ENCODE assay signal across 8 mouse cellular contexts in the genomic region with DNA sequence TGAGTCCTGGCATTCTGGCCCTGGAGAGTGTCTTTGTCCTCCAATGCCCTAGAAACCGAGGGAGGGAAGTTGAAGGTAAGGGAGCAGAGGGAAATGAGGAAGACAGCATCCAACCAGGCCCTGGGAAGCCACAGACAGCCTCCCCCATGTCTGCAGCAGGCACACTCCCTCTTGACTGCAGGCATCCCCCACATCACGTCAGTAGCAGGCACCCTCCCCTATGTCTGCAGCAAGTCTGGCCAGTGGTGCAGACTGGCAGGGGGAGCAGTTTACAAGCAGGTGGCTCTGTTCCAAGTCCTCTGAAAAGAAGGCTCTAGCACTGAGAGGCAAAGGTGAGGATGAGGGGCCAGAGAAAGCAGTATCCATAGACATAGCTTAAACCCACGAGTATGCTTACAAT. TPM values are rescaled to one million over a fixed set of nuclear protein-coding genes. Genes with fewer than 3 reads are reported as not detected.
DNase-seq lines count a peak whose midpoint lies in the region; ATAC-seq lines count a peak whose summit lies in the region.

No protein-coding gene starts in this region.

- 42% methylated on average over 3 of the region's 3 CpGs for WGBS in midbrain, embryonic 10.5 days
- 46% methylated on average over 3 of the region's 3 CpGs for WGBS in midbrain, embryonic 11.5 days
- 40% methylated on average over 3 of the region's 3 CpGs for WGBS in forebrain, embryonic 11.5 days
- WGBS in hindbrain, embryonic 16.5 days: 19% methylated on average over 3 of the region's 3 CpGs
- 29% methylated on average over 3 of the region's 3 CpGs for WGBS in neural tube, embryonic 14.5 days

- H3K4me1 ChIP-seq in midbrain, embryonic 10.5 days: peaks cover 30% of the 10 kb centered on the region
- no peaks in the 10 kb centered on the region for H3K4me1 ChIP-seq in midbrain, embryonic 11.5 days (ENCODE audit: control insufficient read depth, insufficient read depth, low read length)
- 0 out of 2 replicates have a peak, but pooled peaks cover 2% of the 10 kb centered on the region for H3K4me1 ChIP-seq in forebrain, embryonic 11.5 days (replicated peaks; ENCODE audit: control insufficient read depth, insufficient read depth, low read length)
- H3K4me1 ChIP-seq in hindbrain, embryonic 16.5 days (ENCODE audit: control insufficient read depth, insufficient read depth, low read depth, low read length): peaks cover 19% of the 10 kb centered on the region
- H3K4me1 ChIP-seq in neural tube, embryonic 14.5 days (ENCODE audit: control insufficient read depth, insufficient read depth, low read length): 0 out of 2 replicates have a peak, but pooled peaks cover 8% of the 10 kb centered on the region

- no peak for DNase-seq in midbrain, embryonic 10.5 days (ENCODE audit: low spot score)
- DNase-seq in midbrain, embryonic 11.5 days (ENCODE audit: low spot score, missing footprints): no peak
- DNase-seq in forebrain, embryonic 11.5 days (ENCODE audit: low spot score): no peak
- no peak for DNase-seq in adrenal gland, adult 2 months
- no peak for DNase-seq in MN1 (ENCODE audit: low spot score)
- DNase-seq in cerebellum, adult 9-11 months: no peak

- H3K9ac ChIP-seq in midbrain, embryonic 11.5 days (ENCODE audit: low read length): no peak overlapping the region
- H3K9ac ChIP-seq in forebrain, embryonic 11.5 days (ENCODE audit: low read length): no peak overlapping the region; the same call in 1 of the 2 replicates
- H3K9ac ChIP-seq in hindbrain, embryonic 16.5 days (ENCODE audit: low read depth, low read length): 0 out of 2 replicates have a peak overlapping the region, but pooled peaks have one; percentile 25
- no peak overlapping the region for H3K9ac ChIP-seq in neural tube, embryonic 14.5 days (replicated peaks; ENCODE audit: low read depth, low read length)

- peaks cover 13% of the 10 kb centered on the region for H3K36me3 ChIP-seq in midbrain, embryonic 10.5 days
- H3K36me3 ChIP-seq in midbrain, embryonic 11.5 days (ENCODE audit: control insufficient read depth, insufficient read depth, low read length): no peaks in the 10 kb centered on the region; the same call in 1 of the 2 replicates
- no peaks in the 10 kb centered on the region for H3K36me3 ChIP-seq in forebrain, embryonic 11.5 days (ENCODE audit: control insufficient read depth, insufficient read depth, low read length)
- no peaks in the 10 kb centered on the region for H3K36me3 ChIP-seq in hindbrain, embryonic 16.5 days (ENCODE audit: control insufficient read depth, insufficient read depth, low read length)
- H3K36me3 ChIP-seq in neural tube, embryonic 14.5 days (ENCODE audit: control insufficient read depth, insufficient read depth, low read length): no peaks in the 10 kb centered on the region

- ATAC-seq in midbrain, embryonic 11.5 days (ENCODE audit: low FRiP score): no peak
- no peak for ATAC-seq in forebrain, embryonic 11.5 days (replicated peaks; ENCODE audit: low FRiP score)
- ATAC-seq in hindbrain, embryonic 16.5 days: peak; percentile 19; the same call in 1 of the 2 replicates
- peak; percentile 57 for ATAC-seq in neural tube, embryonic 14.5 days (ENCODE audit: low read depth)

- no peaks in the 10 kb centered on the region for H3K9me3 ChIP-seq in midbrain, embryonic 10.5 days (replicated peaks)
- no peaks in the 10 kb centered on the region for H3K9me3 ChIP-seq in midbrain, embryonic 11.5 days (ENCODE audit: control insufficient read depth, low read length)
- no peaks in the 10 kb centered on the region for H3K9me3 ChIP-seq in forebrain, embryonic 11.5 days (ENCODE audit: control insufficient read depth, low read length)
- H3K9me3 ChIP-seq in hindbrain, embryonic 16.5 days (ENCODE audit: control insufficient read depth, low read length): no peaks in the 10 kb centered on the region
- H3K9me3 ChIP-seq in neural tube, embryonic 14.5 days (ENCODE audit: control insufficient read depth, low read length): no peaks in the 10 kb centered on the region

- H3K27ac ChIP-seq in midbrain, embryonic 10.5 days (replicated peaks): peak overlapping the region; percentile 29
- no peak overlapping the region for H3K27ac ChIP-seq in midbrain, embryonic 11.5 days (ENCODE audit: low read depth, low read length)
- 0 out of 2 replicates have a peak overlapping the region, but pooled peaks have one; percentile 12 for H3K27ac ChIP-seq in forebrain, embryonic 11.5 days (ENCODE audit: low read depth, low read length)
- peak overlapping the region; percentile 31; the same call in 1 of the 2 replicates for H3K27ac ChIP-seq in hindbrain, embryonic 16.5 days (ENCODE audit: low read depth, low read length)
- no peak overlapping the region for H3K27ac ChIP-seq in neural tube, embryonic 14.5 days (ENCODE audit: low read depth, low read length)

- no peak overlapping the region for H3K4me2 ChIP-seq in midbrain, embryonic 11.5 days
- H3K4me2 ChIP-seq in forebrain, embryonic 11.5 days (ENCODE audit: low read depth, low read length, severe bottlenecking): no peak overlapping the region
- H3K4me2 ChIP-seq in hindbrain, embryonic 16.5 days (ENCODE audit: low read length): peak overlapping the region; percentile 18
- H3K4me2 ChIP-seq in neural tube, embryonic 14.5 days (ENCODE audit: low read depth, low read length): no peak overlapping the region

- no peaks in the 10 kb centered on the region for H3K27me3 ChIP-seq in midbrain, embryonic 10.5 days (ENCODE audit: low read depth, poor library complexity, severe bottlenecking)
- H3K27me3 ChIP-seq in midbrain, embryonic 11.5 days (ENCODE audit: control insufficient read depth, insufficient read depth, low read length): no peaks in the 10 kb centered on the region
- H3K27me3 ChIP-seq in forebrain, embryonic 11.5 days (ENCODE audit: control insufficient read depth, insufficient read depth, low read length): no peaks in the 10 kb centered on the region
- 0 out of 2 replicates have a peak, but pooled peaks cover 2% of the 10 kb centered on the region for H3K27me3 ChIP-seq in hindbrain, embryonic 16.5 days (replicated peaks; ENCODE audit: control insufficient read depth, insufficient read depth, low read length)
- no peaks in the 10 kb centered on the region for H3K27me3 ChIP-seq in neural tube, embryonic 14.5 days (ENCODE audit: control insufficient read depth, insufficient read depth, low read length)

- H3K4me3 ChIP-seq in midbrain, embryonic 10.5 days: no peak overlapping the region
- no peak overlapping the region for H3K4me3 ChIP-seq in midbrain, embryonic 11.5 days (ENCODE audit: low read depth, low read length)
- H3K4me3 ChIP-seq in forebrain, embryonic 11.5 days (ENCODE audit: low read depth, low read length): no peak overlapping the region
- H3K4me3 ChIP-seq in hindbrain, embryonic 16.5 days (ENCODE audit: low read length): no peak overlapping the region
- no peak overlapping the region for H3K4me3 ChIP-seq in neural tube, embryonic 14.5 days (ENCODE audit: low read depth, low read length)

RNA-seq across cellular contexts. Expression of a gene that starts 8.5 kb away (rescaled TPM):
- 3.0 and 3.9 TPM in 2 replicates for polyA plus RNA-seq in midbrain, embryonic 10.5 days (2016; fragmentation: Nextera tagmentation; extraction: Ambion mirVana)
- 2.7 and 2.8 TPM in 2 replicates for polyA plus RNA-seq in midbrain, embryonic 11.5 days (2014; fragmentation: Nextera tagmentation; extraction: Ambion mirVana)
- 3.2 and 3.9 TPM in 2 replicates for polyA plus RNA-seq in forebrain, embryonic 11.5 days (2014; fragmentation: Nextera tagmentation; extraction: Ambion mirVana)
- polyA plus RNA-seq in hindbrain, embryonic 16.5 days (2015; fragmentation: Nextera tagmentation; extraction: Ambion mirVana): 10.6 and 10.9 TPM in 2 replicates
- 13.1 and 13.8 TPM in 2 replicates for polyA plus RNA-seq in neural tube, embryonic 14.5 days (2014; fragmentation: Nextera tagmentation; extraction: Ambion mirVana)
- total RNA-seq in adrenal gland, adult 2 months (2021): 10 to 100 TPM in 1 of 2 experiments, 1 to 10 TPM in 1; 3.1 to 15.5 TPM
- polyA plus RNA-seq in adrenal gland, adult 2 months (2012; rRNA removed): 1.9 and 2.9 TPM in 2 replicates

RNA-seq across cellular contexts. Expression of a gene that starts 19.6 kb away (rescaled TPM):
- polyA plus RNA-seq in midbrain, embryonic 10.5 days (2016; fragmentation: Nextera tagmentation; extraction: Ambion mirVana): 46.9 and 49.2 TPM in 2 replicates
- 51.3 and 62.1 TPM in 2 replicates for polyA plus RNA-seq in midbrain, embryonic 11.5 days (2014; fragmentation: Nextera tagmentation; extraction: Ambion mirVana)
- 40.4 and 43.9 TPM in 2 replicates for polyA plus RNA-seq in forebrain, embryonic 11.5 days (2014; fragmentation: Nextera tagmentation; extraction: Ambion mirVana)
- 22.4 and 26.5 TPM in 2 replicates for polyA plus RNA-seq in hindbrain, embryonic 16.5 days (2015; fragmentation: Nextera tagmentation; extraction: Ambion mirVana)
- 16.9 and 42.8 TPM in 2 replicates for polyA plus RNA-seq in neural tube, embryonic 14.5 days (2014; fragmentation: Nextera tagmentation; extraction: Ambion mirVana)
- total RNA-seq in adrenal gland, adult 2 months (2021): 10 to 100 TPM; 21.6 to 38.8 TPM
- 20.9 and 22.4 TPM in 2 replicates for polyA plus RNA-seq in adrenal gland, adult 2 months (2012; rRNA removed)

RNA-seq across cellular contexts. Expression of a gene that starts 54.5 kb away (rescaled TPM):
- polyA plus RNA-seq in midbrain, embryonic 10.5 days (2016; fragmentation: Nextera tagmentation; extraction: Ambion mirVana): 0.23 and 0.26 TPM in 2 replicates
- polyA plus RNA-seq in midbrain, embryonic 11.5 days (2014; fragmentation: Nextera tagmentation; extraction: Ambion mirVana): 0.18 TPM in 1 of 2 replicates, not detected in the other
- not detected in 2 replicates for polyA plus RNA-seq in forebrain, embryonic 11.5 days (2014; fragmentation: Nextera tagmentation; extraction: Ambion mirVana)
- polyA plus RNA-seq in hindbrain, embryonic 16.5 days (2015; fragmentation: Nextera tagmentation; extraction: Ambion mirVana): 0.46 TPM in 1 of 2 replicates, not detected in the other
- 0.42 and 0.63 TPM in 2 replicates for polyA plus RNA-seq in neural tube, embryonic 14.5 days (2014; fragmentation: Nextera tagmentation; extraction: Ambion mirVana)
- under 1 TPM in 1 of 2 experiments, not detected in 1; 0.69 TPM for total RNA-seq in adrenal gland, adult 2 months (2021)
- polyA plus RNA-seq in adrenal gland, adult 2 months (2012; rRNA removed): 0.11 TPM in 1 of 2 replicates, not detected in the other

Comparison
In these comparisons a context has a peak if more than half of its experiments do, and no peak if none do; other contexts are left out.
1. H3K27ac ChIP-seq: peak in midbrain, embryonic 10.5 days (single experiment), forebrain, embryonic 11.5 days (single experiment) and hindbrain, embryonic 16.5 days (single experiment); none in midbrain, embryonic 11.5 days (single experiment) and neural tube, embryonic 14.5 days (single experiment).
2. ATAC-seq: peak in hindbrain, embryonic 16.5 days (single experiment) and neural tube, embryonic 14.5 days (single experiment); none in midbrain, embryonic 11.5 days (single experiment) and forebrain, embryonic 11.5 days (single experiment).